Mouse (Mus musculus) adrenal gland, adult 2 months (tissue): ENCODE data around the gene Gbp4. TPM values are rescaled to one million over a fixed set of nuclear protein-coding genes. Genes with fewer than 3 reads are reported as not detected.

ENCODE experiments used
- polyA plus RNA-seq: library from polyadenylated mRNA; depleted of rRNA; stranded (reverse); fragments of >200 nt; gene quantifications from 2 replicates; pipeline ENCODE4 v1.2.3, GENCODE M21; 2012; rRNA removed
- total RNA-seq, 2 experiments: library from RNA; stranded (reverse); gene quantifications; 2 replicates each; pipeline ENCODE4 v1.2.3; 2021

Gene Gbp4
- total and polyA plus RNA-seq, 3 experiments = 3.7 to 4.8 (median 3.9) TPM

Other genes starting within 250 kb of the Gbp4 start
- under 1 TPM; 0.37 to 0.73 TPM for gene Abcg3, start 156.9 kb downstream of the Gbp4 start, total RNA-seq
- gene Abcg3, start 156.9 kb downstream of the Gbp4 start, polyA plus RNA-seq = 0.07 and 0.13 TPM in 2 replicates
- 1 to 10 TPM; 8.5 to 8.7 TPM for gene Gbp9, start within 50 bp of the Gbp4 start, total RNA-seq
- gene Gbp9, start within 50 bp of the Gbp4 start, polyA plus RNA-seq = 1.5 and 1.9 TPM in 2 replicates
- under 1 TPM; 0.40 to 0.52 TPM for gene Gbp8, start within 50 bp of the Gbp4 start, total RNA-seq
- gene Gbp8, start within 50 bp of the Gbp4 start, polyA plus RNA-seq = 0.20 and 0.24 TPM in 2 replicates
- gene Gbp10, start 99.9 kb upstream of the Gbp4 start, total RNA-seq = 1 to 10 TPM in 1 of 2 experiments, under 1 TPM in 1; 0.17 to 1.8 TPM
- gene Gbp10, start 99.9 kb upstream of the Gbp4 start, polyA plus RNA-seq = 0.20 and 0.51 TPM in 2 replicates
- under 1 TPM in 1 of 2 experiments, not detected in 1; 0.07 TPM for gene Gm43302, start 154.1 kb upstream of the Gbp4 start, total RNA-seq
- 1.6 and 2.3 TPM in 2 replicates for gene Gm43302, start 154.1 kb upstream of the Gbp4 start, polyA plus RNA-seq
- 10 to 100 TPM; 15.0 to 19.5 TPM for gene Gbp6, start 154.1 kb upstream of the Gbp4 start, total RNA-seq
- 1.4 and 1.5 TPM in 2 replicates for gene Gbp6, start 154.1 kb upstream of the Gbp4 start, polyA plus RNA-seq